Mouse (Mus musculus) lung, postnatal 0 days (tissue): ENCODE data around the gene Syt17. TPM values are rescaled to one million over a fixed set of nuclear protein-coding genes. Genes with fewer than 3 reads are reported as not detected.

Experiments
- ATAC-seq: fragments of 200-750 bp; cut with Nextera tagmentation; 2 replicates; pipeline ENCODE4 v1.8.0; 2017; ENCODE audit warnings: moderate library complexity
- DNase-seq: peaks from one replicate; pipeline ENCODE4 v3.0.0-alpha.2; 2016; ENCODE audit warnings: low spot score
- H3K27ac ChIP-seq: fragments of 300-500 bp; sonication (generic); 2 replicates; pipeline ENCODE4 v1.5.1; 2014; ENCODE audit warnings: antibody characterized with exemption, mild to moderate bottlenecking, low read length, mixed read lengths
- H3K27me3 ChIP-seq: fragments of 300-500 bp; sonication (generic); replicated peaks from 2 replicates; pipeline ENCODE4 v1.6.1; 2014; ENCODE audit warnings: low read length, mixed read lengths; ENCODE audit not compliant: insufficient read depth
- H3K36me3 ChIP-seq: fragments of 300-500 bp; sonication (generic); 2 replicates; pipeline ENCODE4 v1.6.1; 2014; ENCODE audit warnings: low read length, mixed read lengths; ENCODE audit not compliant: insufficient read depth
- H3K4me1 ChIP-seq: fragments of 300-500 bp; sonication (generic); 2 replicates; pipeline ENCODE4 v1.6.1; 2014; ENCODE audit warnings: antibody characterized with exemption, low read depth, low read length, mixed read lengths; ENCODE audit not compliant: insufficient read depth
- H3K4me2 ChIP-seq: fragments of 300-500 bp; sonication (generic); replicated peaks from 2 replicates; pipeline ENCODE4 v1.6.1; 2014; ENCODE audit warnings: low read depth, mild to moderate bottlenecking, low read length, moderate library complexity, mixed read lengths
- H3K4me3 ChIP-seq: fragments of 300-500 bp; sonication (generic); 2 replicates; pipeline ENCODE4 v1.5.1; 2014; ENCODE audit warnings: low read depth, low read length
- H3K9ac ChIP-seq: fragments of 300-500 bp; sonication (generic); replicated peaks from 2 replicates; pipeline ENCODE4 v1.6.1; 2014; ENCODE audit warnings: low read depth, mild to moderate bottlenecking
- H3K9me3 ChIP-seq: fragments of 300-500 bp; sonication (generic); 2 replicates; pipeline ENCODE4 v1.6.1; 2016; ENCODE audit warnings: low read length, mixed read lengths
- CTCF ChIP-seq: IDR thresholded peaks from 2 replicates; pipeline ENCODE4 v1.5.1; 2016; ENCODE audit warnings: antibody characterized with exemption, mild to moderate bottlenecking
- EP300 ChIP-seq: IDR thresholded peaks from 2 replicates; pipeline ENCODE4 v1.6.1; 2016; ENCODE audit warnings: antibody characterized with exemption, mild to moderate bottlenecking, control low read depth
- WGBS: fragments of 180-500 bp; shearing (Covaris S2); extraction: QIAGEN DNeasy Blood & Tissue Kit; methylation state at CpG from one replicate; pipeline ENCODE4 v1.1.7; 2014; 5-methylcytosine and 5-hydroxymethylcytosine counted together
- polyA plus RNA-seq: library from polyadenylated mRNA; unstranded; fragments of >200 nt; fragmentation: Nextera tagmentation; extraction: Ambion mirVana; gene quantifications from 2 replicates; pipeline ENCODE4 v1.2.1, GENCODE M21; 2015

The Syt17 gene
- polyA plus RNA-seq, 1 experiment from 2014 or later = 4.3 TPM

DNA sequence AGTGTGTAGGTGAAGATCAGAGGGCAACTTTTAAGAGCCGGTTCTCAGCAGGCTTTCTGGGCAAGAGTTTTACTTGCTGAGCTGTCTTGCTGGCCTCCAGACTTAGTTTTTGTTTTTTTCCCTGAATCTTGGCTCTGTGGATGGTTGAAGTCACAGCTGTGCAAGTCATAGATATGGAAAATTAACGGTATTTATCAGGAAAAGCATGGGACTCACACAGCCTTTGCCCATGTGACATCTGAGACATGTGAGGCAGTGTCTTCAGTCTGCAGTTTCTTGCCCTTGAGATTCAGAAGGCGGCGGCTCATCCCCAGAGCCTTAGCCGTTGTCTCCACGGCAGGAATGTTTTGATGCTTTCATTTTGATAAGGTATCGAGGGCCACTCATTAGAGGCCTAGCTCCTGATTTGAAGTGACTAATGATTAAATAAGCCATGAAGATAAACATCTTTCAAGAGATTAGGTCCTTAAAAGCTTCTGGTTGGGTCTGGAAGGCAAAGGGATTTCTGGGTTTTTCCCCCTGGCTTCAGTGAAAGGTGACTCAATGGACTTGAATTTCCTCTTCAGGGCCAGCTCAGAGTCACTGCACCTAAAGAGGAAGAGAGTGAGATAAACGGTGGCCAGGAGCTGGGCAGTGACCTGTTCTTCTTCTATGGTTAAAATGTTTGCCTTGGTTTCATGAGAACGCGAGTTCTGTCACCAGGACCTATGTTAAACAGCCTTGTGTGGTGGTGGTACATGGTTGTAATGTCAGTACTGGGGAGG is 33.2 kb upstream of the Syt17 start:
- no peak for ATAC-seq
- no peak overlapping the region for H3K9ac ChIP-seq

GRCm38 (mm10) chr7:118480160-118480709 is 32.2 kb upstream of the Syt17 start:
- no peaks in the 10 kb centered on the region for H3K9me3 ChIP-seq
- no peak overlapping the region for H3K9ac ChIP-seq
- TF ChIP-seq CTCF (no peak), EP300 (no peak)
- 0 out of 2 replicates have a peak, but pooled peaks cover 4% of the 10 kb centered on the region for H3K36me3 ChIP-seq
- no peak overlapping the region for H3K4me2 ChIP-seq
- 0 out of 2 replicates have a peak overlapping the region, but pooled peaks have one; percentile 34 for H3K27ac ChIP-seq
- H3K4me1 ChIP-seq = no peaks in the 10 kb centered on the region; the same call in 1 of the 2 replicates
- DNase-seq (peak; percentile 55), ATAC-seq (peak; percentile 30)
- no peak overlapping the region for H3K4me3 ChIP-seq
- 70% methylated on average over 9 of the region's 9 CpGs for WGBS
- H3K27me3 ChIP-seq = no peaks in the 10 kb centered on the region

More for the DNA sequence above, 33.2 kb upstream of the Syt17 start:
- peak; percentile 54 for DNase-seq
- Histone ChIP-seq H3K27ac (0 out of 2 replicates have a peak overlapping the region, but pooled peaks have one; percentile 34), H3K27me3 (no peaks in the 10 kb centered on the region), H3K4me2 (no peak overlapping the region), H3K4me1 (no peaks in the 10 kb centered on the region; the same call in 1 of the 2 replicates), H3K4me3 (no peak overlapping the region), H3K9me3 (no peaks in the 10 kb centered on the region), H3K36me3 (0 out of 2 replicates have a peak, but pooled peaks cover 4% of the 10 kb centered on the region)
- WGBS = 44% methylated on average over 10 of the region's 10 CpGs
- TF ChIP-seq EP300 (no peak), CTCF (no peak)

DNA sequence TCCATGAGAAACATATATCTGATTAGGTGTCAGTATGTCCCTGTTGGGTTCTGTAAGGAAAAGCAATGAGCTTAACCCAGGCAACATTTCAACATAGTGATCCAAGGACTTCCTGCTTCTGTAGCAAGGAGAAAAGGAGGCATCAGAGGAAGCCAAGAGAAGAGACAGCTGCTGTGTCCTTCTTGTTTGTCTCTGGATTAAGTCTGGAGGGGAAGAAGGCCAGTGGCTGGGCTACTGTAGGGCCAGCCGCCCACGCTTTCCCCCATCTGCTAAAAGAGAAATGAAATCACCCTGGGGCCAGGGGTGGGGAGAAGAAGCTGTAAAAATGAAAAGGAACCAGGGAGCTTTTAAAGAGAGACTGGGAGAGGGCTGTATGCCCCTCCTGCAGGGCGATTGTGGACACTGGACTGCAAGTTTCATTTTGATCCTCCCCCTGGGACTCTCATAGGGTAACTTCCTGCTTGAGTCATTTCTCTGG is 30.9 kb upstream of the Syt17 start:
- peak; percentile 95 for DNase-seq
- peak; percentile 80 for ATAC-seq
- H3K36me3 ChIP-seq = no peaks in the 10 kb centered on the region
- H3K4me1 ChIP-seq = no peaks in the 10 kb centered on the region; the same call in 1 of the 2 replicates
- H3K4me2 ChIP-seq = 0 out of 2 replicates have a peak overlapping the region, but pooled peaks have one; percentile 1
- 42% methylated on average over 3 of the region's 3 CpGs for WGBS
- no peak for TF ChIP-seq CTCF
- TF ChIP-seq EP300 = peak; percentile 70
- H3K9me3 ChIP-seq = no peaks in the 10 kb centered on the region
- no peaks in the 10 kb centered on the region for H3K27me3 ChIP-seq
- H3K9ac ChIP-seq = no peak overlapping the region
- peak overlapping the region; percentile 85 for H3K27ac ChIP-seq
- no peak overlapping the region for H3K4me3 ChIP-seq

GRCm38 (mm10) chr7:118476428-118476827 is 28.4 kb upstream of the Syt17 start:
- WGBS = 63% methylated on average over 5 of the region's 5 CpGs
- Histone ChIP-seq H3K36me3 (no peaks in the 10 kb centered on the region), H3K4me3 (no peak overlapping the region), H3K27me3 (no peaks in the 10 kb centered on the region), H3K4me1 (no peaks in the 10 kb centered on the region; the same call in 1 of the 2 replicates), H3K4me2 (no peak overlapping the region), H3K9ac (no peak overlapping the region), H3K27ac (no peak overlapping the region), H3K9me3 (no peaks in the 10 kb centered on the region)
- TF ChIP-seq CTCF = no peak
- no peak for TF ChIP-seq EP300
- DNase-seq (no peak), ATAC-seq (no peak)

DNA sequence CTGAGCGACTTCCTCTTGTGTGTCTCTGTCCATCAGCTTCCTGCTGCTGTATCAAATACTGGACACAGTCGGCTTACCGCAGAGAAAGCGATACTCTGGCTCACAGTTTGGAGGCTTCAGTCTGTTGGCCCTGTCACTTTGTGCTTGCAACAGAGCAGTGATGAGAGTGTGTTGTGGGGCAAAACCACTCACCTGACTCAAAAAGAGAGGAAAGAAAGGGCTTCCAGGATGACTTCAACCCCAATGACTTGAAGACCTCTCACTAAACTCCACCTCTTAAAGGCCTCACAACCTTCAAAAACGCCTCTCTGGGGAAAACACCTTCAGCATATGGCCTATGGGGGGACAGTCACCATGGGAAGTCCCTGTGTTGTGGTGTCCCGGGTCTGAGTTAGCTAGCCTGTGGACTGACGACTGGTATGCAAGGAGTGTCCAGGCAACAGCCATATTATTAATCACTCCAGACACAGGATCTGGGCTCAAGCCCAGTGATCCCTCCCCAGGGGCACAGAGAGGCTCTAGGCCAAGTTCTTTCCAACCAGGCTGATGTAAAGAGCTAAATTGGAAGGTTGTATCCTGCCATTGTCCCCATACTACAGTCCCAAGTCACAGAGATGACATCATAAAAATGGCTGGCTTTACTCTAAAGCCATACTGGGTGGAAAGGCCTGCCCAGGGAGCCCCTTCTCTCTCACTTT is 27.1 kb upstream of the Syt17 start:
- no peak overlapping the region for H3K4me2 ChIP-seq
- no peaks in the 10 kb centered on the region for H3K27me3 ChIP-seq
- TF ChIP-seq CTCF (no peak), EP300 (peak; percentile 43; the same call in 1 of the 2 replicates)
- WGBS = 78% methylated on average over 7 of the region's 7 CpGs
- H3K27ac ChIP-seq = no peak overlapping the region
- no peak overlapping the region for H3K4me3 ChIP-seq
- DNase-seq (peak; percentile 56), ATAC-seq (peak; percentile 21)
- no peak overlapping the region for H3K9ac ChIP-seq
- H3K36me3 ChIP-seq = no peaks in the 10 kb centered on the region
- H3K9me3 ChIP-seq = no peaks in the 10 kb centered on the region
- H3K4me1 ChIP-seq = peaks cover 3% of the 10 kb centered on the region; the same call in 1 of the 2 replicates

- Histone ChIP-seq H3K9me3 (no peaks in the 10 kb centered on the region), H3K4me3 (no peak overlapping the region), H3K27ac (no peak overlapping the region), H3K9ac (no peak overlapping the region), H3K4me1 (peaks cover 3% of the 10 kb centered on the region; the same call in 1 of the 2 replicates), H3K36me3 (no peaks in the 10 kb centered on the region), H3K27me3 (no peaks in the 10 kb centered on the region), H3K4me2 (no peak overlapping the region)
- TF ChIP-seq CTCF (no peak), EP300 (0 out of 2 replicates have a peak, but pooled peaks have one; percentile 39)
- WGBS = 86% methylated on average over 1 of the region's 1 CpGs
- DNase-seq (no peak), ATAC-seq (peak; percentile 10; the same call in 1 of the 2 replicates)
Measured at GRCm38 (mm10) chr7:118472886-118473285, 24.9 kb upstream of the Syt17 start.
